Mouse (Mus musculus): Measurements from ENCODE around the gene Trak1.

Gene Trak1

GRCm38 (mm10) chr9:121297171-121298064 is at the start of gene Trak1:
Trak1 (plus strand) TSS chr9:121297502.
- peak; percentile 60 to 65 for DNase-seq

- peak; percentile 74 to 83 for DNase-seq
These were observed 49.1 kb upstream of the Trak1 start for GRCm38 (mm10) chr9:121247956-121248775.

DNA sequence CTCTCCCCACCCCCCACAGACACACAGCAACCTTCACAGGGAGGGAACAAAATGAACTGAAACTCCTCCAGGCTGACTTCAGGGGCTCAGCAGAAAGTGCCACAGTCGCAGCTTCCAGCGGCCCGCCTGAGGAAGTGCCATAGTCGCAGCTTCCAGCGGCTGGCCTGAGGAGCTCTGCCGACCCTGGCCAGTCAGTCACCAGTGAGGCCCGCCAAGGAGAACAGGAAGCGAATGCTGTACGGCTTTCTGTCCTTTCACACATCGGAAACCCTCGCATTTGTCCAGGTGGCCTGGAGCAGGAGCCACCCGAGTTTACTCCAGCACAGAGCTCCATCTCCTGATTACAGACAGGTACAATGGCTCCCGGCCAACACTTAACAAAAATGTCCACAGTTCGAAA is 47.5 kb upstream of the Trak1 start:
- DNase-seq = no peak

DNA sequence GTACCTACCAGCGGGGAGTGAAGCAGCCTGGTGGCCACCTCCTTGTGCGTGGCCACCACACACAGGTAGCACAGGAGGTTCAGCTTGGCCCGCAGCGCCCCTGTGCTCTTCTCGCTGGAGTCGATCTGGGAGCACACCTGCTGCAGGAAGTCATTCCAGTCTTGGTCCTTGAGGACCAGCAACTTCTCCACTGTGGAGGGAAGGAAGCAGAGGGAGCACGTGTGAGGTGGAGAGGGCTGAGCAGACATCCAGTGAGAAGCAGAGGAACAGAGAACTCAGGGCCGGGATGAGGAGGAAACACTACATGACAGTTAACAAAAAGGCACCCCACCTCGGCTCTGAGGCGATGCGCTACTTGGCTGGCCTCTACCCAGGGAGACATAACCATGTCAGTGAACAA is 46.4 kb upstream of the Trak1 start:
- DNase-seq = no peak

- no peak for DNase-seq
These were observed 43.3 kb upstream of the Trak1 start for GRCm38 (mm10) chr9:121253983-121254382.

GRCm38 (mm10) chr9:121254761-121255160 is 42.5 kb upstream of the Trak1 start:
- no peak for DNase-seq

DNA sequence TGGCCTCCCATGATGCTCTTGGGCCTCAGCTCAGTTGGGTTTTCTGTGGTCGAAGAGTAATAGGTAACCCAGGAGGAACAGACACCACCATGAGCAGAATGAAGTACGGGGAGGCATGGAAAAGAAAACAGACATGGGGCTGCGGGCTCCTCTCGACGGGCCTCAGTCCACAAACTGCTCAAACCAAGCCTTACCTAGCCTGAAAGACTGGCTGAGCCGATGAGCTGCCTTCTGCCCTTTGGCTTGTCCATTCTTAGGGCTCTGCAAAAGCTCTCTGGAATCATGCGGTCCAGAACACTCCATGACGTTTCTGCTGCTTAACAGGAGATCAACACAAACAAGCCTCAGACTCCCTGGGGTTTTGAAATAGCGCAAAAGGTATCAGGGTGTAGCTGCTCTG is 40.2 kb upstream of the Trak1 start:
- DNase-seq = no peak

- no peak for DNase-seq
These were observed 32.0 kb upstream of the Trak1 start for GRCm38 (mm10) chr9:121265307-121265706.

DNA sequence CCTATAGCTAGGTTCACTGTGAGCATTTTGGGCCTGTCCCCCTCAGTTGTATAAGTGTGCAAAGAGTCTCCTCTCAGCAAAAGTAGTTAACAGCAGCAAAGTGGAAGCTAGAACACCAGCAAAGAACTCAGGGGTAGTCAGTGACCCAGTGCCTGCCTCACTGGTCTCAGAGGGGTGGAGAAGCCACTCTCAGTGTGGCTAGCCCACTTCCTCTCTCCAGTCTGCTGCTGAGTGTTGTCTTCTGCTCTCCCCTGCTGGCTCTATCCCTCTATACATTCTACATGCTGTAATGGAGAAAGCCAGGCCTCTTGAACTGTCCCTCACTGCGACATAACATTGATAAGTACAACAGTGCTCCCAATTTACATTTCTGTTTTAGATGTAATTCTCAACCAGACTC is 26.2 kb upstream of the Trak1 start:
- DNase-seq = no peak

DNA sequence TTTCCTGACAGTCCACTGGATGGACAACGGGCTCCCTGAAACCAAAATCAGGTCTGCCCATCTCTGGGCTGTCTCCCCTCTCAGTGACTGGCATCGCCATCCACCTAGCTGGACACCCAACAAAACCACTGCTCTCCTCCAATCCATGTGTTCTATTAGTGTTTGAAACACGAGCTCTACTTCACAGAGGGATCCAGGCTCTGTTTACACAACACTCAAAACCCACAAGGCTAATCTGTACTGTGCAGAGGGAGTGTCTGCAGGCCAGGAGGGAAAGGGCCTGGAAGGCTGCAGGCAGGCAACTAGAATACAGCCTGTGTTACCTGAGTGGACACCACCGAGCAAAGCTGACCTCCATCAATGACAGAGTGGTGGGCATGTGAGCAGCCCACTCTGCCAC is 25.7 kb upstream of the Trak1 start:
- peak in 1 of 2 experiments; percentile 56 for DNase-seq

DNA sequence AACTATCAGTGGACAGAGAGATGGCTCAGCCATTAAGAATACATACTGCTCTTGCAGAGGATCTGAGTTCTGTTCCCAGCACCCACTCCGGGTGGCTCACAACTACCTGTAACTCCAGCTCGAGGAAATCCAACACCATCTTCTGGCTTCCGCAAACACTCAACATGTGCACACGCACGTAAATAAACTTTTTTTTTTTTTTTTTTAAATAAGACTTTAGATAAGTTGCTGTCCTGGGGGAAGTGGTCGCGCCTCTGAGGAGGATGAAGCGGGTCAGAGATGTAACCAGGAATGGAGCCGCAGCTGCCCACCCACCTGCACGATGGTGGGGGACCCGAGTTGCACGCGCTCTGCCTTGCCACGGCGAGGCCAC is 20.6 kb upstream of the Trak1 start:
- DNase-seq = no peak

DNA sequence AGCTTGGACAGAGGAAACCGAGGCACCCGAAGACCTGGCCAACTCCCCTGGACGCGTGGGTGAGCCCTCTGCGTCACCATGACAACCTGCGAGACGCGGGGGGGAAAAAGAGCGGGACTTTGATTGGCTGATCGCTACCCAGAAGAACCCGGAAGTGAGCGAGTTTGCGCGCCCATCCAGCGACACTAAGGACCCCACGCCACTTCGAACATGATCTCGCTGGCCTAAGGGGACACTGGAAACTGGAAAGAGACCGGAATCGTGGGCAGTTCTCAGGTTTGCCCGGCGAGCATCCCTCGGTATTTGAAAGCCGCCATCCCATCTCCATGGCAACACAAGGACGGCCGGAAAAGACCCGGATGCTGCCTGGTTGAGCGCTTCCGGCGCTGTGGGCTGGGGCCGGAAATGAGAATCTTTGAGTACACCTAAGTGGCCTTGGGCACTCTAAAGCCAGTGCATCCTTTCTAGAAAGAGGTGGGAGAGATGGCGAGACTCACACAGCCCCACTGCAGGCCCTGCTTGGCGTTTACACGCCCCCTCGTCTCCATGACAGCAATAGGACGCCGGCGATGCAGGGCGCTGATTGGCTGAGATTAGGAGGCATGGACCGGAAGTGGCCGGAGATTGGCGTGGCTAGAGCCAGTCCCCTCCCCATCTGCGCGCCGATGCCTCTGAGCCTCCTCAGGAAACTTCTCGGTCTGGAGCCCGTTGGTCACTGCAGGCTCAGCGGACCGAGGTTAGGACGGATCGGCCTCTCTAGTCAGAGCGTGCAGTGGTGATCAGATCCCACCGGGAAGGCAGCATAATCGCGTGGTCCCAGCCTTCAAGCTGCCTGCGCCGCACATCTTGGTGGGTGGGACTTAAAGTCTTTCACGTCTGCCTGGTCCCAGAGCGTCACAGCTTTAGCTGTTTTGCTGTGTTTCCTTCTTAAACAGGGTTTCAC is 19.9 kb upstream of the Trak1 start, which contains the start of gene Ulk4:
Gene Ulk4, minus strand, starts transcription at position 80 of the 943 bp plus-strand sequence.
- DNase-seq = peak; percentile 93 to 94

DNA sequence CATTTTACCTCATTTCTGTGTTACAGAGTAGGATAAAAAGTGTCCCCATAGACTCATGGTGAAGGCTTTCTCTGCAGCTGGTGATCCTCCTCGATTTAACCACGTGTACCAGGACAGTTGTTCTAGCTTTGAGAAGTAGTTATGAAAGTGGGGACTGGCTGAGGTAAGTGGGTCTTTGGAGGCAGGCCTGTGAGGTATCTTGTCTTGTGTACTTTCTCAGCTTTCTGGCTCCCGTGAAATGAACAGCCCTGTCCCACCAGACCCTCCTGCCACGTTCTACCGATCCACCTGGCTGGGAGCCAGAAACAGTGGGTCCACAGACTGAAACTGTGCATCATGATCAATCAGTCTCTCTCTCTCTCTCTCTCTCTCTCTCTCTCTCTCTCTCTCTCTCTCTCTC is 18.1 kb upstream of the Trak1 start:
- no peak for DNase-seq

DNA sequence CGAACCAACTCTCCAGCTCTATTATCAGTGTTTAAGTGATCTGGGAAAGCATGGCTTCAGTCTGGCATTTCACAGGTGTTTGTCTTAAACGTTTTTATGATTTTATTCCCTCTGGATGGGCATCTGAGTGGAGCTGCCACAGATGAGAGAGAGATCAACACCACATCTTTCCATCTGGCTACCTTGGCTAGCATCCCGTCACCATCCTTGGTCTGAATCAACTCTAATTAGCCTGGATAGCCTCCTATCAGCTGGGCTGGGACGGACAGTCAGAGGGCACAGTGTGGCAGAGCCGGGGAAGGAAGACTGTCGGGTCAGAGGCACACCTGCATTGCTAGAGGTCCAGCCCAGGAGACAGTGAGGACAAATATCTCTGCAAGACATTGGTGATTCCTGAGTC is 15.4 kb upstream of the Trak1 start:
- DNase-seq = no peak

DNA sequence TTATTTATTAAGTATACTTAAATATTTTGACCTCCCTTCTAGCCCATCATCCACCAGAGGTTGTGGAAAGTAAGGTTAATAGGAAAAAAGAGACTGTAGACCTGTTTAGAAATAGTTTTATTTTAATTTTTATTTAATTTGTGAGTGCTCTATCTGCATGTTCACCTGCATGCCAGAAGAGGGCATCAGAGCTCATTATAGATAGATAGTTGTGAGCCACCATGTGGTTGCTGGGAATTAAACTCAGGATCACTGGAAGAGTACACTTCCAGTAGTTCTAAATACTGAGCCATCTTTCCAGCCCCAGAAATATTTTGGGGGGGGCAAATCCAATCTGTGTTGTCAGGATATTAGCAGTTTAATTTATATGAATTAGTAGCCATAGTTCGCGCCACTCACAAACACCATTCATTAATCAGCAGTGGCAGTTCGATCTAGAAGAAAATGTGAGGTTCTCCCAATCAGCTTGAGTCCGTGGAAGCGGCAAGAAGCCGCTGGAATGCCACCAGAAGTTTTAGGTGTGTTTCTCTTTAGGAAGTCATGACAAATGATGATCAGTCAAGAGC is 13.6 kb upstream of the Trak1 start:
- peak in 1 of 2 experiments; percentile 26 for DNase-seq

GRCm38 (mm10) chr9:121284422-121284821 is 12.9 kb upstream of the Trak1 start:
- no peak for DNase-seq

DNA sequence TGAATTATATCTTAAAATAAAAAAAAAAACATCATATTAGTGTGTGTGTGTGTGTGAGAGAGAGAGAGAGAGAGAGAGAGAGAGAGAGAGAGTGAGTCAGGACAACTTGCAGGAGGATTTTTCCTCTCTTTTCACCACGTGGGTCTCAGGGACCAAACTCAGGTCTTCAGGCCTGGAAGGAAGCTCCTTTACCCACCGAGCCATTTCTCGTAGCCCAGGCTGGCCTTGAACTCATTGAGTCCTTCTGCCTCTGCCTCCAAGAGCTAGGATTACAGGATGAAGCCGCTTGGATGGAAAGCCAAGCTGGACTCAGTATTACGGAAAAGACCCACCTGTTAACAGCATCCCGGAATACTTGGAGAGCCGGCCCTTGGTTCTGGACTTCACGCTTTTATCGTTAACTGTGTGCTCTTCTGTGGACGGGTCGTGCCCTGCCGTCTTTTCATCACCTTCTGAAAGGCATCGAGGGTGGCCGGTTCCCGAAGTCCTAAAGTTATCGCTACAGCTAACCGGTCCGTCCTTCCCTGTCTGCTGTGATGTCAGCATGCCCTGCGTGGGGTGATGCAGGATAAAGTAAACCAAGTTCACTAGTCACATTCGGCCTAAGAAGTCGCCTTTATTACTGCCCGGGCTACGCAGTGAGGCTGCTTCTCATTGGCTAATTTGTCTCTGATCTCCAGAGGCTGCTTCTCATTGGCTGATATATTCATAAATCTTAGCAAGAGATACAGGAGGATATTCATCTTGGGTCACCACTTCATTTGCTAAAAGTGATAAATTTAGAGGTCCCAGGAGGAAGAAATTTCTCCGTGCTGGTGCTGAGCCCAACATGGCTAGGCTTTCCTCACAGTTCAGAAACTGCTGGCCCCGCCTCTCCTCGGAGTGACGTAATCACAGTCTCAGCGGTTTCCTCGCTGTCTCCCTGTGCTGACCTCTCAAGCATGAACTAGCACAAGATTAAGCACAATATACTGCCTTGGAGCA is 11.7 kb upstream of the Trak1 start:
- peak; percentile 75 to 76 for DNase-seq

GRCm38 (mm10) chr9:121286325-121286901 is 10.9 kb upstream of the Trak1 start:
- DNase-seq = no peak

- DNase-seq = no peak
These were observed 6.0 kb upstream of the Trak1 start for GRCm38 (mm10) chr9:121291275-121291674.

DNA sequence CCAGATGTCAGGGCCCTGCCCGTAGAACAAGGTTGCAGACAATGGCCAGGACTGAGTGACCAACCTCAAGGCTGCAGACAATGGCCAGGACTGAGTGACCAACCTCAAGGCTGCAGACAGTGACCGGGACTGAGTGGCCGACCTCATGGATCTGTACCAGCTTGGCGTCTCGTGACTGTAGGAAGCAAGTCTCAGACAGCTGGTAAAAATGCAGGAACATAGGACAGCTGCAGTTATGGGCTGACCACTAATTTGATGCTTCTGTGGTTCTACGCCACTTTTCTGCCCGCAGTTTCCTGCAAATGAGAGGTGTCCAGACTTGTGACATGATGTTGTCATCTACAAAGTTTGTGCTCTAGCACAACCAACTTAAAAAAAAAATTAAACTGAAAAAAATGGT is 4.1 kb upstream of the Trak1 start:
- no peak for DNase-seq

GRCm38 (mm10) chr9:121295221-121295620 is 2.1 kb upstream of the Trak1 start:
- DNase-seq = no peak
